Mouse (Mus musculus) stomach, postnatal 0 days (tissue): ENCODE results near the gene Flnb.

Experiments
- CTCF ChIP-seq: IDR thresholded peaks from 2 replicates; pipeline ENCODE4 v1.5.1; 2016; ENCODE audit warnings: antibody characterized with exemption, low read depth, mild to moderate bottlenecking, moderate library complexity
- EP300 ChIP-seq: optimal IDR thresholded peaks from 2 replicates; pipeline ENCODE3; 2016; ENCODE audit warnings: antibody characterized with exemption

DNA sequence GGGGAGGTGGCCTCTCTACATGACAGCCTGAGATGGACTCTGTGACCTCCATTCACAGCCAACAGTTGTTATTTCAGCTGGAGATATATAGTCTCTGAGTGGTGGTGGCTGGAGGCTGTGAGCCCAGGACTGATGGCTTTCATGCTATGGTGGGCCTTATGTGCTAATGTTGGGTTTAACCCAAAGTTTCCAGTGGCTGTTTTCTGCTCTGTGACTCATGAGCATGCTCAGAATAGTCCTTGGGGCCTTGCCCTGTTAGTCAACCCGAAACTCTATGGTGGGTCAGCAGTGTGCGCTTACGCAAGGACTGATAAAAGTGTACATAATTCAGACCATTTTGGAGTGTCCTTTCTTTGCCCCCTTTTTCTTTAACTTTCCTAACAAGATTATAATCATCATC lies 40.1 kb downstream of the Flnb start:
- no peak for TF ChIP-seq EP300
- TF ChIP-seq CTCF, result no peak
